Mouse (Mus musculus): ENCODE measurements around the gene Sirt7.

Sirt7 gene

DNA sequence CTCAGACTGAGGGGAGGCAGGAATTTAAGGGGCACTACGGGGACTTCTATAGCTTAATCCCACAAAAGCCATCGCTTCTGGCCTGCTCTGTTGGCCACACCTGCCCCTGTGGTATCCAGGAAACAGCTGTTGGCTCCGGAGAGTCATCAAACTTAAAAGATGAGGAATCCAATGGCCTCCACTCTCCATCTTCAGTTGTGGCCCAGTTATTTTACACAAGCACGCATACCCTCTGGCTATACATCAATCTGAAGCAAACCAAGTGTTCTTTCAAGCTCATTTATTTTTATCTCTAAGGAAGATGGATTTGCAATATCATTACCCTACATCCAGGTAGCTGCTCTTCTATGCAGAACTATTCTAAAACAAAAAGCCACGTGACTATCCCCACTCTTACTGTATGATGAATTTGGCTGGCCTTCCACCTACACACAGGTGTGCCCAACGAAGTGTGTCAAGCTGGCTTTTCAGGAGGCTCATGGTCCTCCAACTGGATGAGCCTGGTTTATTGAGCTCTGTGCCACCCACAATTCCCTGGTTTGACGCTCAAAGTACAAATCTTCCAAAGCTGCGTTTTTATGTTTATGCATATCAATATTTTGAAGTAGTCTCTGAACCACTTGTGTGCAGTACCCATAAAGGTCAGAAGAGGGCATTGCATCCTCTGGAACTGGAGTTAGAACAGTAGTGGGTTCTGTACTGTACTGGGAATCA is 42.6 kb downstream of the Sirt7 start:
- DNase-seq (ENCODE audit: low spot score): no peak

DNA sequence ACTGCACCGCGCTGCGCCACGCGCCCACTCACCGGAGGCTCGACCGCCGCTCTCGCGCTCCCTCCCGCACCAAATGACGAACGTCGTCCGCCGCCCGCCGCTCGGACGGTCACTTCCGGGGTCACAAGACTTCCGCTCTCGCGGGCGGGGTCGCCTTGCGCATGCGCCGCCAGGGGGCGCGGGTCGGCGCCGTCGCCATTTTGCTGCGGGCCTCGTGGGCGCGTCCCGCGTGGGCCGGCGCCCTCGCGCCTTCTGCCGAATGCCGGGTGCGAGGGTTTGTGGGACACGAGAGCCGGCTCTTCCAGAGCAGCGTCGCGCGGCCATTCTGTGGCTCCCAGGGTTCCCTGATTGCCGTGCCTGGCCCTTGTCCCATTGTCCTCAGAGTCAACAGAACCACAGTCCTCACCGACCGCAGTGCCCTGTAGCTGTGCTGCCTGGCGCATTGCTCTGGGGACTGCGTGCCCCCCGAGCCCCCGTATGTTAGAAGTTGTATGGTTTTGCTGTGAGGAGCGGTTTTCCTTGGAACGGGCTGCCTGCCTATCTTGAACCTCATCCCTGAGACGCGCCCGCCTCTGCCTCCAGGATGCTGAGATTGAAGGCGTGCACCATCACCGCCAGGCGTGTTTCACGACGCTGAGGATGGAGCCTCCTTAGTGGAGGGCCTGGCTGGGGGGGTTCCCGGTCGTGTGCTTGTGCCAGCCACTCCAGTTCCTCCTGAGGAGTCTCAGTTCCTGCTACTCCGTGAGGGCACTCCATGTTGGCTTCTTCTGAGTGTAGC is 43.4 kb downstream of the Sirt7 start, which contains the start of gene Arhgdia:
Gene Arhgdia (minus strand): TSS at position 135 of the 778 bp plus-strand sequence.
- DNase-seq (ENCODE audit: low spot score): peak; percentile 90

DNA sequence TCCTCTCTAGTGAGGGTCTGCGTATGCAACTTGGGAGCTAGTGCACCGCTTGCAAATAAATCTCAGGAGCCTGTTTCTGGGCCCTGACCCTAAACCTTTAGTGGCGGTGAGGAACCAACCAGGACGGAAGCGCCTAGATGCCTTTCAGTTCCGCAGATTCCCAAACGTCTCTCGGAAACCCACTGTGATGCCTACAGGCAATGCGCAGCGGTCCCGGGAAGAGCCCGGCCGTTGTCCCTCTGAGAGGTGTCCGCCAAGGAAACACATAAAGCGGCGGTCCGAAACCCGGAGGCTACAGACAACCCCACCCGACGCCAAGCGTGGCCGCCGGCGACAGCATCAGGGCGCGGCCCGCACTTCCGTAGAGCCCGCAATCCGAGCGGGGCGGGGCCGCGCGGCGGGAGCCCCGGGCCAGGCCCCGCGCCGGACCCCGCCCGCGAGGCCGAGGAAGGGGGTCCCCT is 44.1 kb downstream of the Sirt7 start:
- peak; percentile 35 for DNase-seq (ENCODE audit: low spot score)

DNA sequence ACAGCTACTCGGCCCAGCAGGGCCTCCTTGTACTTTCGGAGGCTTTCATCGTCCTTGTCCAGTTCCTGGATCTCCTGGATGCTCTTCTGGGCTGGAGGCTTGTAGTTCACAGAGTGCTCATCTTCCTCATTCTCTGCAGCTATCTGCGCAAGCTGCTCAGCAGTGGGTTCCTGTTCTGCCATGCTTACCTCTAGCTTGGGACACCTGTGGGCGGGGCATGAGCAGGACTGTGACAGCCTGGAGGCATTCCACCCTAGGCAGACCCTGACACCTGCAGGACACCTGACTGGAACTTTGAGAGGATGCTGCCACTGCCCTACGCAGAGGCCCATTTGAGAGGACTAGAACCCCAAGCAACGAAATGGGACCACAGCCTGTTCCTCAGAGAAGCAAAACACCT is 44.9 kb downstream of the Sirt7 start:
- DNase-seq (ENCODE audit: low spot score): no peak

DNA sequence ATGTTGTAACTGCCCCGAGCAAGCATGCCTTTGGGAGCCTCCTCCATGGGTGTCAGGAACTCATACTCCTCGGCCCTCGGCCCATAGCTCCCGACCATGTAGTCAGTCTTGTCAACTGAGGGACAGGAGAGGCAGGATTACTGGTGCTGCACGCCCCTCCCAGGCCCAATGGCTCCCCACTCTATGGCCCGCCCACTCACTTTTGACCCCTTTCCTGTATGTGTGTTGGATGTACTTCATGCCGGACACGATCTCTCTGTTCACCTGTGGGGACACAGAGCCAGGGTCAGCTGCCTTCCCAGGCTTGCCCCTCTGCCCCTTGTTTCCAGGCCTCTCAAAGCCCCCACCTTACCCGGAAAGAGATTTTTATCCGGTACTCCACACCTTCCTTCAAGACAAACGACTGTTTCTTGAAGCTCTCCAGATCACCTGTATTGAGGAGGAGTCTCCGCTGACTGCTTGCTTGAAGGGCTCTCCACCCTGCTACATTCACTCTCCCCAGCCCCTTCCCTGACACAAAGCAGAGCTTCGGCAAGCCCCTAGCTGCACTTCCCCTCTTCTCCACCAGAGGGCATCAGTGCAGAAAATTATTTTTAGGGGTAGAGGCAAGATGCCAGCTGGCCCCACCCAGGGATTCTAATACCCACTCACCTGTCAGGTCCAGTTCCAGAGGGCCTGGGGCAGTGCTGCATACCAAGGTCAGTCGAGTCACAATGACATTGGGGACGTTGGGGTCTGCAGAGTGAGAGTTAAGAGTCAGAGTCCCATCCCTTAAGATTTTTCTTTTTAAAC is 45.5 kb downstream of the Sirt7 start:
- peak; percentile 50 for DNase-seq (ENCODE audit: low spot score)

DNA sequence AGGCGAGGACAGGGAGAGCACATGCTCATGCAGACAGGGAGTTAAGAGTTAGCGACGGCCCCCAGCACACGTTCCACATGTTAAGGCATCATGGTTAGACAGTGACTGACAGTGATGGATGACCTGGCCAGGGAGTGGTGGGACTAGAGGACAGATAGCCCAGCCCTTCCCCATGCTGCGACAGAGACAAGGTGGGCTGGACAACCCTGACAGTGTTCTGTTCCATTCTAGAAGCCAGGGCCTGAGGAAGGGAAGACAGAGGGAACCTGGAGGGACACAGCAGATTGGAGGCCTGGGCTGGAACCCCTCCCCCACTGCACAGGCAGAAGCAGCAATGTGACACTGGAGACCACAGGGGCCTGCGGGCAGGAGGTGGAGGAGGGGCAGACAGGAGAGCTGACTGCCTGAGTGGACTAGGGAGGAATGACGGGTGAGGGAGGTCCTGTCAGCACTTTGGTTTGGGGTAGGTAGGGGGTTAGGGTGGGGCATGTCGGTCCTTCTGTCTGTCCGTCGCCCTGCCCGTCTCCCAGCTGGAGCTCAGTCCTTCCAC is 46.3 kb downstream of the Sirt7 start:
- no peak for DNase-seq (ENCODE audit: low spot score)

DNA sequence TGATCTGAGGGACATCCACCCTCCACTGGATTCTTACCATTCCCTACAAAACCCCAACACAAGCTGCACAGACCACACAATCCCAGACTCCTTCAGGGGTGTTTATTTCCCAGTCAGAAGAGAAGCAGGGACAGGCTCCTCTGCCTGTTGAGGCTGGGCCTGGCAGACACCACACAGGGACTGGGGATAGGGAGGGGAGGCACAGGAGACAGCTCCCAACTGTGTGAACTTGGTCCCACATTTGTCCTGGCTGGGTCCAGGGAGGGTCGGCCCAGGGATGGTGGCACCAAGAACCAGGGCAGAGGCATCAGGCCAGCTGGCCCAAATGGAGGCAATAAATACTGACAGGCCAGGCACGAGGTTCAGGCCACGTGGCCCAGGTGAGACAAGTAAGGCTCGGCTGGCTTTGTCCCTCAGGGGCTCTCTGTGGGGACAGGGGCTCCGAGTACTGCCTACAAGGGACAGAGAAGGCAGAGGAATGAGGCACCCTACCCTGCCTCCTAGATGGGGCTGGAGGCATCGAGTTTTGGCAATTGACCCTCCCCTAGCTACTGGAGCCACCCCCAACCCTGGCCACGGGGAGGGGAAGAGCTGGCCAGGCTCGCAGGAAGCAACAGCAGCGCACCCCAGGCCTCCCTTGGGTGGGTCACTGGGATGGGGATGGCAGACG is 46.9 kb downstream of the Sirt7 start:
- DNase-seq (ENCODE audit: low spot score): no peak

DNA sequence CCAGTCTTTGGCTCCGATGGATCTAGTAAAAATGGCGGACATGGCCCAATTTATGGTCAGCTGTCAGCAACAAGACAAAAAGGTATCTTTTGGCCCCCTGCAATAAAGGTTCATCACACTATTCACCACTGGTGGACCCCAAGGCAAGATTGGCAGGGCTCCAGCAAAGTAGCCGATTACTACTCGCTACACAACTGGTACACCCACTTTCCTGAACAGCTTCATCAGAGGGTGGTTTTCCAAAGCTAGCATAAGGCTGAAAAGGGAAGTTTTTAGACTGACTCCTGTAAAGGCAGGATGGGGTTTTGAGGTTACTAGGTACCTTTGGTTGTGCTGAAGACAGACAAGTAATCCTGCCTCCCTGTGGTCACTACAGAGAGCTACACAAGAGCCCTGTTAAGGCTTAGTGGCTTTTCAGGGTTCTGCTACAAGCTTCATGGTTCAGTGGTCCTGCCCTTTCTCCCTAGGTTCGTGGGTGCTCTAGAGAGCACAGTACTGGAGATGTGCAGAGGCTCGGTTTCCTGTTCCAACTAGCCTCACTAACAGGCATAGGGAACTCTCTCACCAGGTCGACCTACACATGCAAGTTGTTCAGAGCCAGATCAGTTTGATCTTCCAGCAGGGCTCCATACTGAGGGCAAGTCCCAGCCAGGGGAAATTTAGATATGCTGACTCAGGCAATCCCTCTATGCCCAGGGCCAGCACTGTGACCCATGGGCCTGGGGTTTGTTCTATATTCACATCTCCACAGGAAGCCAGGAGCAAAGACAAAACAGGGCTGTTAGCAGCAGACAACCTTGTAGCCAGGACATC is 47.6 kb downstream of the Sirt7 start:
- DNase-seq (ENCODE audit: low spot score): no peak

DNA sequence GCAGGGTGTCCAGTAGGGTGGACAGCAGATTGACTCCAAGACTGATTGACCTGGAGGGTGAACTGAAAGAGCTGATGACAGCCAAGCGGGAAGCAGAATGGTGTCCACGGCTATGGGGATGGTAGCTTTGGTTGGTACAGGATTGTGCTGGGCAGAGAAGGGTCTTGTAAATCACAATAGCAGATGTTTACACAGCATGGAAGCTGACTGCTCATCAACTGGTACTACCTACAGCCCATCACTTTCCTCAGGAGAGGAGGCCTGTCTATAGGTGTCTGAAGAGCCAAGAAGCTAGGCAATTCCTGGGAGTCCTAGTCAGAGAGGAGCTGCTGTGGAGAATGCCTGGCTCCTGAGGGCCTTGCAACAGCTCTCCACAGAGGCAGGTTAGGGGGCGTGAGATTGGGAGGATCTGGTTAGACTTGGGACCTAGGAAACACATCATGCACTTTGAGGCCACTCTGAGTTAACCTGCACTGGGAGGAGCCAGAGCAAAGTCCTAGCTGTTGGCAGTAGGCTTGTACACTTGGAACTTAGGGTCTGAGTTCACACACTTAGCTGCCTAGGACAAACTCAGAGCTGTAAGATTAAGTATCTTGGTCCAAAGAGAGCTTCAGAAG is 48.6 kb downstream of the Sirt7 start:
- DNase-seq (ENCODE audit: low spot score): no peak

DNA sequence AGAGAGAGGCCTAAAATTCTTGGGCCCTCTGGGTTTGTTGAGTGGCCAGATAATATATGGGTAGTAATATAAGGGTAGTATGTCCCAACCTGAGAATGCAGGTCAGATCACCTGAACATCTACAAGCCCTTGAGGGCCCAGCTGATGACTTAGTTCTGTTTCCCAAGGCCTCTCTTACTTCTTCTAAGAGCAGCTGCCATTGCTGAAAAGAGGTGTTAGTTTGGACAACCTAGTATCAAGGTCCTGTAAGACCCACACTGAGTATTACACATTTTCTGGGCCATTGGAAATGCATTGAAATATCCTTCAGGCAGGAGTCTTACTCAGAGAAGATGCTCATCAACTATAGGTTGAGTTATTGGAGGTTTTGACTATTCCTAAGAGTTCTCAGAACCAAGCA is 49.1 kb downstream of the Sirt7 start:
- DNase-seq (ENCODE audit: low spot score): no peak

DNA sequence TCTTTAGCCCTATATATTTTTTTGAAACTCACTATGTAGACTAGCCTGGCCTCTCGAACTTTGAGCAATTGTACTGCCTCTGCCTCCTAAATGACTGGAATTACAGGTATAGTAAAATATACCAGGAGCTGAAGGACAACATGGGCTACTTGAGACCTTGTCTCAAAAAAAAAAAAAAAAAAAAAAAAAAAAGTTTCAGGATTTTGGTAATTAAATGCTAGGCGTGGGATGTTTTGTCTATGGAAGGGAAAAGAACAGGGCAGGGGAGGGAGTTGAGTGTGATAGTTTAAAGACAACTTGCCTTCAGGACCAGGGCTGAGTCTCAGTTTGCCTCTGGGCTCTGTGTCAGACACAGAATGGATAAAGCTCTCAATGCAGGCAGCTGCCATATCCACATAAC is 50.0 kb downstream of the Sirt7 start:
- DNase-seq (ENCODE audit: low spot score): no peak

DNA sequence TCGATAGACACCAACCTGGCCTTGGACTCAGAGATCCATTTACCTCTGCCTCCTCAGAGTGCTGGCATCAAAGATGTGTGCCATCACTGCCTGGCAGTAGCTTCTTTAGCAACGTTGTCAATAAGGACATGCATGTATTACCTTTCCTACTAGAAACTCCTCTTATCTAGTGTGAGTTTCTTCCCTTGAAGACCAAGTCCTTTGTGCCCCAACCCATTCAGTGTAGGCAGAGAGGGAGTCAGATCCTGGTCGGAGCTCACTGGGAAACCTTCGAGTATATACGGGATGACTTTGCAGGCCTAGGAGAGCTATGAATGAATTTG is 50.8 kb downstream of the Sirt7 start:
- DNase-seq (ENCODE audit: low spot score): no peak

DNA sequence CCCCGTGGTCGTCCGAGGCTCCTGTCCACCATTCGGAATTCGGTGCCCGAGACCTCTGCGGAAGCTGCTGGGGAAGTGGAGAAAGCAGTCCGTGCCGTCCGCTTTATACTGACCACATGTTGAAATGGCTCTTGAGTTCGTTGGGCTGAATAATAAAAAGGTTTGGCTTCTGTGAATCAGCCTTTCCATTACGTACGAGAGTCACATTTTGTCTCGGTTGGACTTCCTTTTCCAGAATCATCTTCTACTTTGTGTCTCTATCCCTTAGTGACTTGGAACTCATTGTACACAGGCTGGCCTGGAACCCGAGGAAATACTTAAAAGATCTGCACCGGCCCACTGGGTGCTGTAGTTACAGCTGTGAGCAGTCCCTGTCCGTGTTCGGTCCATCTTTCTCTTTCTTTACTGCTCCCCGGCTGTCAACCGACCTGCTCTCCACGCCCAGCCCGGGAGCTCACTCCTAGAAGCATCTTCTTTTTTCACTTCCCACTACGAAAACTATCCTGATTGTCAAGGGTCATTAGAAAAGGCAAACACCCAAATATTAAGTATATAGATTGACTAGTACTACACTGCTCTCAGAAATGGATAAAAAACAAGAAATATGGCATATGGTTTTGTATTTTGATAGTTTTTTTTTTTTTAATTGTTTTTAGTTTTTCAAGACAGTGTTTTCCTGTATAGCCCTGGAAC is 51.3 kb downstream of the Sirt7 start:
- DNase-seq (ENCODE audit: low spot score): no peak

DNA sequence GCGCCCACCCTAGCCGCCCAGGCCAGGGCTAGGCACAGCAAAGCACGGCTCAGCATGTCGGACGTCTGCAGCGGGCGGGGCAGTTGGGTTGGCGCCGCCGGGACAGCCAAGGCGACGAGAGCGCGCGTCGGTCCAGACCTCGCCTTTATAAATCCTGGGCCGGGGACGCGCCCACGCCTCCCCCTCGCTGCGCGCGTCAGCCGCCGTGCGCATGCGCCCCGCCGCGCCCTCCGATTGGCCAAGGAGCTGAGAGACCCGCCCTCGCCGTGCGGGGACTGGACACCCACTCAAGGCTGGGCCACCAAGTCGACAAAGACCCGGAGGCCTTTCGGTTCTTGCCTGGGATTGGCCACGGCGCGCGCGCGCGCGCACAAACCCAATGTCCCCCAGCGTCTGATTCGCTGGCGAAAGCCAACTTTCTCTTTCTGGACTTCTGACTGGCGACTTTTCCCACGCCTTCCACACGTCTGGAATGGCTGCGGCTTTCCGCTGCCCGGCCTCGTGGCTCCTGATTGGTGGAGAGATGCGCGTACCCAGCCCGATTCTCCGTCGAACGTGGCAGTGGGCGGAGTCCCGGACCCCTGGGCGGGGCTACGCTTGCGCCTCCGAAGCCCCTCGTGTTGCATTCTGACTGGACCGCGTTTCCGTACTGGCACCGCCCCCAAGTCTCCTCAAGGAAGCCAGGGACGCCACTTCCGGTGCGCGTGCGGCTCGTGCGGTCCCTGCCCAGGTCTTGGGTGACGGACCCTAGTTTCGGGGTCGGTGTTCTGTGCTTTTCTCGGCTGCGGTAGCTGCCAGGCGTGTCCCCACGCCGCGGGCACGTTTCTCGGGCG is 52.1 kb downstream of the Sirt7 start, which contains the start of gene P4hb:
Gene P4hb (minus strand): TSS at position 502 of the 833 bp plus-strand sequence.
- peak; percentile 100 for DNase-seq (ENCODE audit: low spot score)

DNA sequence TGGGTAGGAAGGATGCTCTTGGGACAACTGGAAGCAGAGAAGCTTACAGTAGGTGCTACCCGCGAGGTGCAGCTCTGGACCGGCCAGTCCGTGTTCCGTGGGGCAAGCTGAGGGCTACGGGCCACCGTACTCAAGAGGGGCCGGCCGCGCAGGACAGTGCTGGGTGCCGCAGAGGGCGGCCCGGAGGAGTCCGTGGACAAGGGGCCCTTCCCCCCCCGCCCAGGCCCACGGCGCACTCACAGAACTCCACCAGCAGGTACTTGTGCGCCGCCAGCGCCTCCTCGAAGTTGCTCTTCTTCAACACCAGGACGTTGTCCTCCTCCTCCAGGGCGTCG is 52.7 kb downstream of the Sirt7 start:
- no peak for DNase-seq (ENCODE audit: low spot score)

DNA sequence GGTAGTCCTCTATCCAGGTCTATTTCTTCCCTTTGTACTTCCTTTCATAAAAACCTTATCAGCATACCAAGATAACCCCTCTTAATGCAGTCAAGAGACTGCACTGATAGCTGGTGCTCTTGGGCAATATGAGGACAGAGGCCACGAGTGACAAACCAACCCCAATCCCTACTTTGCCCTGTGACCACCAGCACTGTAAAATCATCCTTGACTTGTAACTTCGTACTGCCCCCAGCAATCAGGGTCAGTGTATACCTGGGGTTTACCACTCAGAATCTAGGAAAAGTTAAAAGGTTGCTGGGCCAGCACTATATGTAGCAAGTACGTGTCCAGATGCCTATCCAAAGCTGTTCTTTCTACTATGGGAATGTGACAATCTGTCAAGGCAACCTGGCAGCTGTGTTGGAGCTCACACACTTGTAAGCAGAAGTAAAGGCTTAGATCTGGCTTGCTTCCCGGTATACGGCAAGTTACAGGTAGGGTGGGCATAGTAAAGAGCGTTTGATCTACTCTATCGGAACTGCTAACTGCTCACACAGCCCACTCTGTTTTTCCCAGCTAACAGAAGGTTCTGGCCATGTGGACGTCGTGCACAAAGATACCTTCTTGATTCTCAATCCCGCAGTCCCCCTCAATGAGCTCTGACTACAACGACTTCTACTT is 53.2 kb downstream of the Sirt7 start:
- no peak for DNase-seq (ENCODE audit: low spot score)

DNA sequence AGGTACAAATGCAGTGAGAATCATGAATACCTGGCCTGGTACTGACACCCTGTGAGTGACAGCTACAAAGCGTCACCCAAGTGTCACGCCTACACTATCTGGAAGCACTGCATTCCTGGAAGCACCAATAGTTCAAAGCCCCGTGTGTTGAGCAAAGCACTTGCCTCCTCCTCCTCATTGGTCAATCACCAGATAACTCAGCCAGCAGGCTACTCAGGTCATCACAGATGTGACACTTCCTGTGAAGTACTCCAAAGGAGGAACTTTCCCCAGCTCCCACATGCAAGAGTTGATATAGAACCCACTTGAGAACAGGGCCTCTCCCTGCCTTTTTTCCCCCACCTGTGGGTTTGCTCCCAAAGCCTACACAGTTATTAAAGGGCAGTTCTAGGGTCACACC is 53.9 kb downstream of the Sirt7 start:
- DNase-seq (ENCODE audit: low spot score): no peak

Data from testis, postnatal 14 days (tissue).